Mouse (Mus musculus): ENCODE data around the gene Ewsr1. TPM values are rescaled to one million over a fixed set of nuclear protein-coding genes. Genes with fewer than 3 reads are reported as not detected.

Ewsr1 gene
- polyA plus RNA-seq, 1 experiment: 178 TPM

- Histone ChIP-seq H3K27me3 (ENCODE audit: control insufficient read depth, insufficient read depth, insufficient read length) (peaks cover 34% of the 10 kb centered on the region), H3ac (ENCODE audit: control insufficient read depth, insufficient read length, low read depth) (no peak overlapping the region), H3K4me3 (ENCODE audit: insufficient read depth, poor library complexity, severe bottlenecking) (no peak overlapping the region), H3K36me3 (ENCODE audit: control insufficient read depth, insufficient read depth) (no peaks in the 10 kb centered on the region), H3K79me2 (ENCODE audit: control insufficient read depth, insufficient read depth) (no peaks in the 10 kb centered on the region), H3K79me3 (ENCODE audit: low read depth) (no peaks in the 10 kb centered on the region)
- no peak for TF ChIP-seq MAX (IDR thresholded peaks at IDR 0.05)
- no peak for TF ChIP-seq FOSL1 (IDR thresholded peaks at IDR 0.05; ENCODE audit: insufficient read depth, low read length, poor library complexity, severe bottlenecking)
- no peak for TF ChIP-seq MYOD1 (IDR thresholded peaks at IDR 0.05; ENCODE audit: control insufficient read depth, insufficient read length, low read depth)
- TF ChIP-seq CTCF (IDR thresholded peaks at IDR 0.05; ENCODE audit: control insufficient read depth, insufficient read depth, insufficient read length): no peak
- TF ChIP-seq CEBPB (IDR thresholded peaks at IDR 0.05; ENCODE audit: low read depth): no peak
- no peak for TF ChIP-seq USF1 (IDR thresholded peaks at IDR 0.05; ENCODE audit: low read depth)
- no peak for TF ChIP-seq MYOG (IDR thresholded peaks at IDR 0.05; ENCODE audit: control insufficient read depth, extremely low read depth, insufficient read length)
Observed at GRCm38 (mm10) chr11:5139372-5139771, 40.3 kb upstream of the Ewsr1 start.

GRCm38 (mm10) chr11:5138642-5139041 is 39.6 kb upstream of the Ewsr1 start:
- H3K79me2 ChIP-seq (ENCODE audit: control insufficient read depth, insufficient read depth): no peaks in the 10 kb centered on the region
- no peaks in the 10 kb centered on the region for H3K79me3 ChIP-seq (ENCODE audit: low read depth)
- H3K27me3 ChIP-seq (ENCODE audit: control insufficient read depth, insufficient read depth, insufficient read length): peaks cover 39% of the 10 kb centered on the region
- TF ChIP-seq FOSL1 (IDR thresholded peaks at IDR 0.05; ENCODE audit: insufficient read depth, low read length, poor library complexity, severe bottlenecking): no peak
- TF ChIP-seq MYOD1 (IDR thresholded peaks at IDR 0.05; ENCODE audit: control insufficient read depth, insufficient read length, low read depth): no peak
- no peak for TF ChIP-seq MYOG (IDR thresholded peaks at IDR 0.05; ENCODE audit: control insufficient read depth, extremely low read depth, insufficient read length)
- no peak for TF ChIP-seq USF1 (IDR thresholded peaks at IDR 0.05; ENCODE audit: low read depth)
- TF ChIP-seq CTCF (IDR thresholded peaks at IDR 0.05; ENCODE audit: control insufficient read depth, insufficient read depth, insufficient read length): no peak
- no peak overlapping the region for H3K4me3 ChIP-seq (ENCODE audit: insufficient read depth, poor library complexity, severe bottlenecking)
- no peaks in the 10 kb centered on the region for H3K36me3 ChIP-seq (ENCODE audit: control insufficient read depth, insufficient read depth)
- no peak overlapping the region for H3ac ChIP-seq (ENCODE audit: control insufficient read depth, insufficient read length, low read depth)

- no peak overlapping the region for H3ac ChIP-seq (ENCODE audit: control insufficient read depth, insufficient read length, low read depth)
- no peaks in the 10 kb centered on the region for H3K79me3 ChIP-seq (ENCODE audit: low read depth)
- no peaks in the 10 kb centered on the region for H3K36me3 ChIP-seq (ENCODE audit: control insufficient read depth, insufficient read depth)
- no peaks in the 10 kb centered on the region for H3K79me2 ChIP-seq (ENCODE audit: control insufficient read depth, insufficient read depth)
- H3K4me3 ChIP-seq (ENCODE audit: insufficient read depth, poor library complexity, severe bottlenecking): no peak overlapping the region
- TF ChIP-seq CEBPB (IDR thresholded peaks at IDR 0.05; ENCODE audit: low read depth): no peak
- no peak for TF ChIP-seq MAX (IDR thresholded peaks at IDR 0.05)
- TF ChIP-seq MYOD1 (IDR thresholded peaks at IDR 0.05; ENCODE audit: control insufficient read depth, insufficient read length, low read depth): no peak
- no peak for TF ChIP-seq MYOG (IDR thresholded peaks at IDR 0.05; ENCODE audit: control insufficient read depth, extremely low read depth, insufficient read length)
- no peak for TF ChIP-seq USF1 (IDR thresholded peaks at IDR 0.05; ENCODE audit: low read depth)
- TF ChIP-seq CTCF (IDR thresholded peaks at IDR 0.05; ENCODE audit: control insufficient read depth, insufficient read depth, insufficient read length): no peak
- TF ChIP-seq FOSL1 (IDR thresholded peaks at IDR 0.05; ENCODE audit: insufficient read depth, low read length, poor library complexity, severe bottlenecking): no peak
- H3K27me3 ChIP-seq (ENCODE audit: control insufficient read depth, insufficient read depth, insufficient read length): peaks cover 39% of the 10 kb centered on the region
Observed at GRCm38 (mm10) chr11:5135914-5136313, 36.8 kb upstream of the Ewsr1 start.

- peaks cover 26% of the 10 kb centered on the region for H3K27me3 ChIP-seq (ENCODE audit: control insufficient read depth, insufficient read depth, insufficient read length)
- no peaks in the 10 kb centered on the region for H3K36me3 ChIP-seq (ENCODE audit: control insufficient read depth, insufficient read depth)
- no peaks in the 10 kb centered on the region for H3K79me2 ChIP-seq (ENCODE audit: control insufficient read depth, insufficient read depth)
- H3K79me3 ChIP-seq (ENCODE audit: low read depth): no peaks in the 10 kb centered on the region
- no peak overlapping the region for H3K4me3 ChIP-seq (ENCODE audit: insufficient read depth, poor library complexity, severe bottlenecking)
- TF ChIP-seq MYOG (IDR thresholded peaks at IDR 0.05; ENCODE audit: control insufficient read depth, extremely low read depth, insufficient read length) (no peak), MAX (IDR thresholded peaks at IDR 0.05) (no peak), CTCF (IDR thresholded peaks at IDR 0.05; ENCODE audit: control insufficient read depth, insufficient read depth, insufficient read length) (no peak), CEBPB (IDR thresholded peaks at IDR 0.05; ENCODE audit: low read depth) (no peak), USF1 (IDR thresholded peaks at IDR 0.05; ENCODE audit: low read depth) (no peak), MYOD1 (IDR thresholded peaks at IDR 0.05; ENCODE audit: control insufficient read depth, insufficient read length, low read depth) (no peak), FOSL1 (IDR thresholded peaks at IDR 0.05; ENCODE audit: insufficient read depth, low read length, poor library complexity, severe bottlenecking) (no peak)
- H3ac ChIP-seq (ENCODE audit: control insufficient read depth, insufficient read length, low read depth): no peak overlapping the region
Observed at GRCm38 (mm10) chr11:5132751-5133150, 33.7 kb upstream of the Ewsr1 start.

DNA sequence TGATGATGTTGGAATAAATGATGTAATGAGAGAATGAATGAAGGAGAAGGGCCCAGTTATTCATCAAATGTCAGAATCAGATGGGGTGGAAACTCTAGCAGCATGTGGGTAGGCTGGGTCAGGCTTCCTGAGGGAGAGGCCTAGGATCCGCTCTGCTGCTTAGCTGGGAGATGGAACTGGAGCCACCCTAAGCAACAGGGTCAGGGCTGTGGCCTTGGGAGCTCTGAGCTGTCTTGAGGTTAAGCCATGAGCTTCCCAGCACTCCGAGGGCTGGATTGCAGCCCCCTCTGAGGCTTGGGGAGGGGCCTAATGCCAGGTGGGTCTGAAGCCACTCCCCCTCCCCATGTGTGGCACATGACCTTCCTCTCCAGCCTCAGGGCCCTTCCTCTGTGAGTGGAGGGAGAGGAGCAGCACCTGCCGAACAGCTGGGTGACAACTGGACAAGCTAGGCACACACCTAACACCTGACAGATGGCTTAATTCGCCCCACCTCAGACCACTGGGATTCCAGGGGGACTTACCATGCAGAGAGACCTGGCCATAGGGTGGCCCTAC is 31.1 kb upstream of the Ewsr1 start:
- Histone ChIP-seq H3K27me3 (ENCODE audit: control insufficient read depth, insufficient read depth, insufficient read length) (peaks cover 10% of the 10 kb centered on the region), H3ac (ENCODE audit: control insufficient read depth, insufficient read length, low read depth) (no peak overlapping the region), H3K4me3 (ENCODE audit: insufficient read depth, poor library complexity, severe bottlenecking) (no peak overlapping the region), H3K79me2 (ENCODE audit: control insufficient read depth, insufficient read depth) (no peaks in the 10 kb centered on the region), H3K79me3 (ENCODE audit: low read depth) (no peaks in the 10 kb centered on the region), H3K36me3 (ENCODE audit: control insufficient read depth, insufficient read depth) (no peaks in the 10 kb centered on the region)
- TF ChIP-seq MAX (IDR thresholded peaks at IDR 0.05) (no peak), FOSL1 (IDR thresholded peaks at IDR 0.05; ENCODE audit: insufficient read depth, low read length, poor library complexity, severe bottlenecking) (no peak), MYOG (IDR thresholded peaks at IDR 0.05; ENCODE audit: control insufficient read depth, extremely low read depth, insufficient read length) (no peak), MYOD1 (IDR thresholded peaks at IDR 0.05; ENCODE audit: control insufficient read depth, insufficient read length, low read depth) (no peak), CTCF (IDR thresholded peaks at IDR 0.05; ENCODE audit: control insufficient read depth, insufficient read depth, insufficient read length) (no peak), CEBPB (IDR thresholded peaks at IDR 0.05; ENCODE audit: low read depth) (no peak), USF1 (IDR thresholded peaks at IDR 0.05; ENCODE audit: low read depth) (no peak)

All from C2C12 (cell line).